Mouse (Mus musculus) ES-CJ7 (cell line): ENCODE measurements around the gene Notum.

Experiments used
- DNase-seq: peaks from one replicate; pipeline ENCODE4 v3.0.0; 2011; ENCODE audit warnings: low read depth, low spot score

The Notum gene

DNA sequence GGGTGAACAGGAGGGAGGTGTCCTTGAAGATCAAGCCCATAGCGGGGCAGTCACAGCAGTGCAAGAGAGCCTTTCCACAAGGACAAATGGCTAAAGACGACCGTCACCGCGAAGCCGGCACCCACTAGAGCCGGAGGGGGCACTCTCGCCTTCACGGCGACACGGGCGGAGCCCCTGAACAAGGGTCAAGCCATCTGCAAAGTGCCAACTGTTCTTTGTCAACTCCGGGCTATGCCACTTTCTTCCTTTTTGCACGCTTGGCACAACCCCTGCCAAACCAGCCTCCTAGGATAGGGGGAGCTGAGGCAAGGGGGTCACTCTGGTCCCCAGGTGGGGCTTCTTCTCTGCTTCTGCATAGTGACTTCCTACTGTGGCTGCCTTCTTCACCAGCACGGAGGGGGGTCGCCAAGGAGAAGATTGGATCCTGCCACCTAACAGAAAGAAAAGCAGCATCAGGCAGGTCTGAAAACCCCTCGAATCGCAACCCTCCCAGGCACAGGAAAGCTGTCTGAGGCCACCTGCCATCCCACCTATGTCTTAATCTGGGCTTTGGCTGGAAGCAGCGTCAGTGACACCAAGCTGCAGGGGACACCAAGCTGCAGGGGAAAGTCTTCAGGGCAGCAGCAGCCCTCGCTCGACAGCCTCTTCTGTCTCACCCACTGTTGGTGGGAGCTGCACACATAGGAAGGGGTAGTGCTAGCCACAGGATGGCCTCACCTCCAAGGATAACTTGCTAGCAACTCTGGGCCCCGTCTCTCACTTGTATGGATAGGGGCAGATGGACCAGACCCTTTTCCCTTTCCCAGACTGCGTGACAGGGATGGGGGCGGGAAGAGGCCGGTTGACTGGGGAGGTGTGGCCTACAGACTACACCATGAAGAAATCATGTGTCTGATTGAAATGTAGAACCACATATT is 42.1 kb downstream of the Notum start:
- DNase-seq = no peak

DNA sequence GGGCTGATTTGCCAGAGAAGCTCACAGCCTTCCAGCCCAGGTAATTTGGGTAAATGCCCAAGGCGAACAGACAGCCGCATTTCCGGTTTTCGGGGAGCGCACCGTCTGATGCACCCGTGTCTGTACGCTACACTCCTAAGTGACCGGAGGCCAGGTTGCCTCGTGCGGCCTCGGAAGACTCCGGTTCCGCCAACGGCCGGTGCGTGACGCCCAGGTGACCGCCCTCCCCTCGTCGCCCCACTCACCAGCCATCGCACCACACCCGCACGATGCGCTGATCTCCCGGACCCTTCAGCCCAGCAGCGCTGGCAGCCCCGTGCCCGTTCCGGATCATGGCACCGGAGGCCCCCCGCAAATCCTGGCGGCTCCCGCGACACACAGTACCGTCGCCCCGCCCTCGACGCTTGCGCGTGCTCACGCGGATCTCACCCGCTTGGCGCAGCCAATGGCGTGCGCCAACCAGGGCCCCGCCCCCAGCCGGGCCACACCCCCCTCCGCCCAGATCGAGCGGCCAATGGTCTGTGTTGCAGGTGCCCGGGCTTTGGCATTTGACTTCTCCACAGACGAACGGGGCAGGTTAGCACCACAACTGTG is 43.4 kb downstream of the Notum start, which contains the start of gene Pcyt2:
Gene Pcyt2, minus strand, starts transcription at position 418 of the 594 bp plus-strand sequence.
- peak; percentile 92 for DNase-seq

DNA sequence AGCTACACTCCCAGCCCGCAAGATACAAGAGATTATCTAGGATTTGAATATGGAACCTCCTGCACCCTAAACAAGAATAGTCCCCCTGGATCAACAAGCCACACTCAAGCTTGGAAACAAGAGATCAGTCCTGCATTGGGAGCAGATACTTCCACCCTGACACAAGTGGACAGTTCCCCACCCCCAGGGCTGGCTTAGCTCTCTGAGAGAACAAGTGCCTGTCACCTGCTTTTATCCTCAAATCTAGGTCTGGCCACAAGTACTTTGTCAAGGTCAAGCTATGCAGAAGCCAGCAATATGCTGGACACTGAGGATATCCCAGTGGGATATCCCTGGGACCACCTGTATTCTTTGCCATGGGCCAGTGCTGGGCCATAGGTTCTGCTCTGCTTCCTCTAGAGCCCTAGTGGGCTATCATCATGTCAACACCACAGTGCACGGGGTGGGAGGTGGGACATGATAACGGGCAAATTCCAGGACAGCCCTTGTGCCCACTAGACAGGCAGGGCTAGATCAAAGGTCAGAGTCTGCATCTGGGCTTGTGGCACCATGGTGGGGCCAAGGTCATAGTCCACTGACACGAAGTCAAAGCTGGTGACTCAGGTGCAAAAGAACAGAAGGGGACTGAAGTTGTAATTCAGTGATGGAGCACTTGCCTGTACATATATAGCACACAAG is 44.2 kb downstream of the Notum start:
- no peak for DNase-seq

DNA sequence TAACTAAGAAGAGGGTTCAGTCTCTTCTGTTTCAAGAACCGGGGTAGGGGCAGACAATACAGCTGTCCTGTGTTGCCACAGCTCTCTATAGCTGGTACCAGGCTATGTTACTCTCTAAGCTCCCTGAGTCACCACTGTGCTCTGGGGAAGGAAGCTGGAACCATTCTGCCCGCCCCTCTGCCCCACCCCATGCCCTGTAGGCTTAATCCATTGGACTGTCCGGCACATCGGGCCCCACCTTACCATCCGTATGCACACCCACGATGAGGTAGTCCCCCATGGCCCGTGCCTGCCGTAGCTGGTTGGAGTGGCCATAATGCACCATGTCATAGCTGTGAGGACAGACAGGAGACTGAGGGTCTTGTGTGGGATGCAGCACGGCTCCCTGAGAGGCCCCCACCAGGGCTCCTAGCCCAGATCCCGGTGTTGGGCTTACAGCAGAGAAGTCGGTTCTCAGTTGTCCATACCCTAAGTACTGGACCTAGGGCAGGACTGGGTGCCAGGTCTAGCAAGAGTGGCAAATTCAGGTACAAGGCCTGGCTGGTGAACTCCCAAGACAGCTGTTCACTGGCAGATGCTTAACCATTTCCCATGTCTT is 45.3 kb downstream of the Notum start:
- no peak for DNase-seq

DNA sequence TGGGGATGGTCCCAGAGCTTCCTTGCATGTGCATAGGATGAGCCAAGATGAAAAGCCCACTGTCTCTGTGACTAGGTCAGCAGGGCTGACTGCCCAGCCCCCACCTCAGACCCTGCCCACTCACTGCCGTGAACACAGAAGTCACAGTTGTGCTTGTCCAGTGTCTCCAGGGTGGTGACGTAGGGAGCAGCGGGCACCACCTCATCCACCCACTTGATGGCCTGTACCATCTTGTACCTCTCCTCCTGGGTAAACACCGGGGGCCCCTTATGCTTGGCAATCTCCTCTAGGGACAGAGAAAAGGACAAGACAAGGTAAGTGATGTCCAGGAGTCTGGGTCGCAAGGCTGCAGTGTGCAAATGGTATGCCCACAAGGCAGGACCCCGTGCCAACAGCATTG is 45.8 kb downstream of the Notum start:
- DNase-seq = no peak

DNA sequence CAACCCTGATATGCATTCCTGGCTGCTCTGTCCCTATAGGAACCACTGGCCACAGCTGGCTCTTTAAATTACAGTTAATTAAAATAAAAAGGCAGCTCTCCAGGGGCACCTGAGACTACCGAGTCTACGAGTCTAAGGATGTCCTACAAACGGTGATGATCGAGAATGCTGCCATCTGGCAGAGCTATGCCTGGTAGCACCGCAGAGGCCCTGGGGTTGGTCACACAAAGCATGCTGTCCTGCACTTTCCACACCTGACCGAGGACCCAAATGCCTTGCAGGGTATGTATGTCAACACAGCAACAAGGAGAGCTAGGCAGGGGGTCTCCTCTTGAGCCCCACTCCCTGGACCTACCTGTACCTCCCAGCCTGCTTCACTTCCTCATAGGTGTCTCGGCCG is 47.0 kb downstream of the Notum start:
- no peak for DNase-seq

DNA sequence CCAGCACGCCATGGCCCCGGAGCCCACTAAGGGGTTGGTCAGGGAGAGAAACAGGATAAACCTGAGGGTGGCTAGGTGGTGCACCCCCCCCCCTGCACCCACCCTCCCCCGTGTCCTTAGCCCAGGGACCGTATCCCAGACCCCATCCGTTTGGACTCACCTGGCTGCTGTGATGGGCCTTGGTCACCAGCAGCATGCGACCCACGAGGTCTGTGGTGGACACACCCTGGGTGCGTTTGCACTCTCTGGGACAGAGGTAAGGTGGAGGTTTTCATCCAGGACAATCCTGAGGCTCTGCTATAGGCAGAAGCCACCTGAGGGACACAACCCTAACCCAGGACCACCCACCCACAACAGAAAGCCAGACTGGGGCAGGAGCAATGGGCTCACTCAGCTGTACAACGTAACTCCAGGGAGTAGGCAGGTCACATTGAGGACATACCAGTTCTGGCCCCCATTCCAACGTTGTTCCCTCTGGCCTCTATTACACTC is 47.4 kb downstream of the Notum start:
- no peak for DNase-seq

DNA sequence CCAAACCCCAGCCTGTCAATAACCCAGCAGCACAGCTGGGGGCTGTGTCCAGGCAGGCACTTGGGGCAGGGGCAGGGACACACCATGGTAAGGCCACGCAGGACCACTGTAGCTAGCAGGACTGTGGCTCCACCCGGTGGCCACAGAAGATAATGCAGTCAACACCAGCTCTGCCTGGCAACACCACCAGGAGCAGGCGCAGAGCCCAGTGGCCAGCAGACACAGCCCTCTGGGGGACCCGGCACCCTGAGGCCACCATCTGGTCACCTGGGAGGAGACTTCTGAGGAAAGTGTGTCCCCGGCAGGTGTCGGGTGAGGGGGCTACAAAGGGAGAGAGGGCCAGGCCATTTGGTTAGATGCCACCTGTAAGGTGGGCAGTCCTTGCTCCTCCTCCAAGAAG is 48.2 kb downstream of the Notum start:
- peak; percentile 59 for DNase-seq

DNA sequence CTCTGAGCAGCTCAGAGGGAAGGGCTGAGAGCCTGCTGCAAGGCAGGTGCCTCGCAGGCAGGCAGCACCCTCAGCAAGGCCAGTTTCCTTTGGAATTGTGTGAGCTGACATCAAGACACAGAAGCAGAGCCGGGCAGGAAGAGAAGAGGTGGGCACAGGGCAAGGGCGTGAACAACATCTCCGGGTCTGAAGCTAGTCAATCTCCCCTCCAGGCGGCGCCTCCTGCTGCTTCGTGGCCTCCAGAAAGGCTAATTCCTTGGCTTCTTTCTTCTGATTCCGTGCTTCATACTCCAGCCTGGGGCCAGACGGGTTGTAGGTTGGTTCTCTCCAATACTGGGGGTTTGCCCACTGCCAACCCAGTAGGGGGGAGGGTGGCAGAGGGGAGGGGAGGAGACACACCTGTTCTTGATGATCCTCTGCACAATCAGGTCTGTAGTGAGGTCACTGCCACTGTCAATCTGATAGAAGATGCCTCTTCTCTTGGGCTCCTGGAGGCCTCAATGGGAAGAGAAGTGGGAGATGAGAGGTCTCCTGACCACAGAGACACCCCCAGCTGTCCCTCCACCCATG is 50.4 kb downstream of the Notum start:
- no peak for DNase-seq

DNA sequence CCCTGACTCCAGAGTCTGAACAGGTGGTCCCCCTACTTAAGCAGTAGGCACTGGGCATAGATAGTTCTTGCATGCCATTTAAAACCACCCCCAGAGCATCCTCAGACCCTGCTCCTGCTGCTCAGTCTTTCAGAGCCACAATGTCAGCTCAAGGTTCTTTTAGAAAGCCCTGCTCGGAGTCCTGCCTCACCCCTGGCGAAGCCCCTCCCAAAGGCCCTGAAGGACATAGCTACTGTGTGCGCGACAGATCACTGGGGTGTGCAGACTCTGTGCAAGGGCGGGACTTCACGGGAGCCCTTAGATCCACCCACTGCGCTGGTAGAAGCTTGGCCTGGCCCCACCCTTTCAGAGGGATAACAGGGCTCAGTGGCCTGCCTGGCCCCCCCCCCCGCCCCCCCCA is 51.7 kb downstream of the Notum start:
- DNase-seq = peak; percentile 87

DNA sequence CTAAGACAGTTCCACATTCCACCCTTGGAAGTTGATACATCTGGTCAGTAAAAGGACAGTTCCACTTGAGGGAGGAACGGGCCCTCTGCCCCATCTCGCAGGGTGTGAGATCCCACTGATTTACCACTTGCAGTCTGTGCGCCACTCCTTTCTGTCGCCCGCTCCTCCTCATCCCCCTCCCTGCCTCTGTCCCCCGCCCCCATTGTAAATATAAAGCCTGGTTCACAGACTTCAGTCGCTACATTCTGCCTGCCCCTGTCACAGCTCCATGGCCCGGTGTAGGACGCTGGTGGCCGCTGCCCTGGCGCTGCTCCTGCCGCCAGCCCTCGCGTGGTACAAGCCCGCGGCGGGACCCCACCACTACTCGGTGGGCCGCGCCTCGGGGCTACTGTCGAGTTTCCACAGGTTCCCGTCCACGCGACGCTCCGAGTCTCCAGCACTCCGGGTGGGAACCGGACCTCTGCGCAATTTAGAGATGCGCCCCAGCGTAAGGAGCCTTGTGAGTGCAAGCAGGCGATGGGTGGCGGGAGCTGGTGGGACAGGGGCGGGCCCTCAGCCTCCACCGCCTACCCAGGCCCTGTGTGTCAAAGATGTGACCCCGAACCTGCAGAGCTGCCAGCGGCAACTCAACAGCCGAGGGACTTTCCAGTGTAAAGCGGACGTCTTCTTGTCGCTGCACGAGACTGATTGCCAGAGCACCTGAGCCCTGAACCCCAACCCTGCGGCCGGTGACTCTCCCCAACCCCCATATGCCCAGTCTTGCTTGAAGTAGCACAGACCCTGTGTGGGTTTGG is 52.5 kb downstream of the Notum start, which contains the start of gene Npb:
Gene Npb, plus strand, starts transcription at position 237 of the 794 bp plus-strand sequence.
- DNase-seq = no peak

DNA sequence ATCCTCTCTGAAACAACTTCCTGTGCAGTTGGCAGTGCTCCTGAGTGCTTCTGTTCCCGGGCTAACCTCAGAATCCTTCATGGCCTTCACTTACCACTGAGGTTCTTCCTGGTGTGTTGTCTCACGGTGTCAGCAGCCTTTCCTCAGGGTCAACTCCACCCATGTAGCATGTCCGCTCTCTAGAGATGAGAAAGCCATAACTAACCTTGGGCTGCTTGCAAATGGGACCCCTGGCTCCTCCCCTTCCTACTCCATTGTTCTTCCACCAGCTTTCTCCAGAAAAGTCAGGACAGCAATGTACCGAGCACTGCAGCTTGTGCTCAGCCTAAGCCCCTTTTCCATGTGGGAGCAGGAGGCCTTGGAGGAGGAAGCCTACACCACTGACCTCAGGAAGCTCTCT is 54.2 kb downstream of the Notum start:
- no peak for DNase-seq

DNA sequence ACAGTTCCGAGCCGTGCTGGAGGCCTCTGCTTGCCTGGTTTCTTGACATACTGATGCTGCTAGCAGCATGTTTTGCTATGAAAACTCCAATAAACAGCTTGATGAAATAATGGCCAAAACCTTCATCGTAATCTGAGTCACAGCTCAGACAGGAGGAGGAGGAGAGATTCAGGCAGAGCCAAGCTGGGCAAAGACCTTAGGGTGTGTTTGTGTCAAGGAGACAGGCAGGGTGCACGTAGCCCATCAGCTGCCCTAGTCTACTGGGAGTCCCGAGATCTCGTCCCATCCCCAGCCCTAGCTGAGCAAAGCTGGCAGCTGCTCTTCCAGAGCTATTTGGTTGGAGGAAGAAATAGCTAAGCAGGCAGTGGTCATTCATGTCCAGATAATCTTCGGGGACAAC is 55.3 kb downstream of the Notum start:
- no peak for DNase-seq
